Mouse (Mus musculus): ENCODE measurements around the gene Sprr2b. TPM values are rescaled to one million over a fixed set of nuclear protein-coding genes. Genes with fewer than 3 reads are reported as not detected.
"Not testable (repeated sequence)": the region's sequence is repeated elsewhere in the genome, so short reads cannot be mapped to it uniquely, and the experiment has no call there.

Sprr2b gene
- not detected for total RNA-seq (2021)

GRCm38 (mm10) chr3:92316320-92316719 lies at the start of gene Sprr2b:
TSS of gene Sprr2b (plus strand) at chr3:92316620.
- no peak for DNase-seq (ENCODE audit: low spot score)
- intact Hi-C loops (cut with DNase I): no loop called here

- intact Hi-C loops (cut with DNase I); DNase-seq (ENCODE audit: low spot score): not testable (repeated sequence)
These were observed 44.9 kb upstream of the Sprr2b start for GRCm38 (mm10) chr3:92271414-92271985.

- intact Hi-C loops (cut with DNase I); DNase-seq (ENCODE audit: low spot score): not testable (repeated sequence)
These were observed 42.9 kb upstream of the Sprr2b start for GRCm38 (mm10) chr3:92273504-92273903.

- DNase-seq (ENCODE audit: low spot score); intact Hi-C loops (cut with DNase I): not testable (repeated sequence)
These were observed 42.4 kb upstream of the Sprr2b start for GRCm38 (mm10) chr3:92274018-92274417.

GRCm38 (mm10) chr3:92279663-92280062 lies 36.8 kb upstream of the Sprr2b start:
- DNase-seq (ENCODE audit: low spot score); intact Hi-C loops (cut with DNase I): not testable (repeated sequence)

- intact Hi-C loops (cut with DNase I); DNase-seq (ENCODE audit: low spot score): not testable (repeated sequence)
These were observed 35.3 kb upstream of the Sprr2b start for GRCm38 (mm10) chr3:92280963-92281606.

- intact Hi-C loops (cut with DNase I); DNase-seq (ENCODE audit: low spot score): not testable (repeated sequence)
These were observed 31.3 kb upstream of the Sprr2b start, which contains the start of gene Sprr2a3 for GRCm38 (mm10) chr3:92285101-92285500. TSS of gene Sprr2a3 (plus strand) at chr3:92285417.

GRCm38 (mm10) chr3:92288489-92288888 lies 27.9 kb upstream of the Sprr2b start:
- intact Hi-C loops (cut with DNase I); DNase-seq (ENCODE audit: low spot score): not testable (repeated sequence)

GRCm38 (mm10) chr3:92307406-92307805 lies 9.0 kb upstream of the Sprr2b start:
- no peak for DNase-seq (ENCODE audit: low spot score)
- intact Hi-C loops (cut with DNase I): no loop called here

GRCm38 (mm10) chr3:92317384-92317783 lies 964 bp downstream of the Sprr2b start:
- DNase-seq (ENCODE audit: low spot score): no peak
- intact Hi-C loops (cut with DNase I): no loop called here

- intact Hi-C loops (cut with DNase I): no loop called here
- no peak for DNase-seq (ENCODE audit: low spot score)
These were observed 19.9 kb downstream of the Sprr2b start for GRCm38 (mm10) chr3:92336278-92336677.

GRCm38 (mm10) chr3:92338840-92339239 lies 22.4 kb downstream of the Sprr2b start, which contains the start of gene Sprr2d:
TSS of gene Sprr2d (plus strand) at chr3:92339140.
- intact Hi-C loops (cut with DNase I): no loop called here

GRCm38 (mm10) chr3:92351843-92352242 lies 35.4 kb downstream of the Sprr2b start, which contains the start of gene Sprr2e:
TSS of gene Sprr2e (plus strand) at chr3:92352143.
- intact Hi-C loops (cut with DNase I): no loop called here
- DNase-seq (ENCODE audit: low spot score): no peak

More at GRCm38 (mm10) chr3:92338840-92339239, 22.4 kb downstream of the Sprr2b start, which contains the start of gene Sprr2d:
- no peak for DNase-seq (ENCODE audit: low spot score)

- intact Hi-C loops (cut with DNase I): no loop called here
- no peak for DNase-seq (ENCODE audit: low spot score)
These were observed 45.2 kb downstream of the Sprr2b start for GRCm38 (mm10) chr3:92361619-92362018.

GRCm38 (mm10) chr3:92364887-92365286 lies 48.5 kb downstream of the Sprr2b start, which contains the start of gene Sprr2f:
TSS of gene Sprr2f (plus strand) at chr3:92365187.
- intact Hi-C loops (cut with DNase I): no loop called here
- DNase-seq (ENCODE audit: low spot score): no peak

Other genes with a start within 250 kb of the Sprr2b start
- gene Lor, start 233.5 kb upstream of the Sprr2b start, total RNA-seq (2021): not detected
- not detected for gene Prr9, start 192.7 kb upstream of the Sprr2b start, total RNA-seq (2021)
- not detected for gene Lelp1, start 173.9 kb upstream of the Sprr2b start, total RNA-seq (2021)
- gene Sprr2a1, start 100.8 kb upstream of the Sprr2b start, total RNA-seq (2021): not detected
- 1 to 10 TPM; 1.1 to 1.5 TPM for gene Sprr2a2, start 100.7 kb upstream of the Sprr2b start, total RNA-seq (2021)
- not detected for gene Sprr2a3, start 31.2 kb upstream of the Sprr2b start, total RNA-seq (2021)
- gene Sprr2d, start 22.5 kb downstream of the Sprr2b start, total RNA-seq (2021): not detected
- gene Sprr2e, start 35.5 kb downstream of the Sprr2b start, total RNA-seq (2021): not detected
- not detected for gene Sprr2f, start 48.6 kb downstream of the Sprr2b start, total RNA-seq (2021)
- not detected for gene Sprr2h, start 69.1 kb downstream of the Sprr2b start, total RNA-seq (2021)
- gene Sprr2i, start 91.4 kb downstream of the Sprr2b start, total RNA-seq (2021): not detected
- gene Sprr2j-ps, start 101.5 kb downstream of the Sprr2b start, total RNA-seq (2021): not detected
- gene Gm9774, start 112.8 kb downstream of the Sprr2b start, total RNA-seq (2021): 1 to 10 TPM; 2.8 to 4.8 TPM
- not detected for gene Sprr2k, start 116.0 kb downstream of the Sprr2b start, total RNA-seq (2021)
- gene Sprr1b, start 122.2 kb downstream of the Sprr2b start, total RNA-seq (2021): not detected
- not detected for gene Sprr3, start 142.1 kb downstream of the Sprr2b start, total RNA-seq (2021)
- gene Sprr1a, start 169.3 kb downstream of the Sprr2b start, total RNA-seq (2021): not detected
- not detected for gene Sprr4, start 183.9 kb downstream of the Sprr2b start, total RNA-seq (2021)
- gene 2310046K23Rik, start 217.9 kb downstream of the Sprr2b start, total RNA-seq (2021): not detected

All from heart, postnatal 25 days (tissue).